Mouse (Mus musculus) ovary, adult 18-20 months (tissue): ENCODE results near the gene Il27ra.

Experiments used
- DNase-seq: peaks from one replicate; pipeline ENCODE4 v3.0.0; 2022; ENCODE audit warnings: low spot score, mixed read lengths

The Il27ra gene

DNA sequence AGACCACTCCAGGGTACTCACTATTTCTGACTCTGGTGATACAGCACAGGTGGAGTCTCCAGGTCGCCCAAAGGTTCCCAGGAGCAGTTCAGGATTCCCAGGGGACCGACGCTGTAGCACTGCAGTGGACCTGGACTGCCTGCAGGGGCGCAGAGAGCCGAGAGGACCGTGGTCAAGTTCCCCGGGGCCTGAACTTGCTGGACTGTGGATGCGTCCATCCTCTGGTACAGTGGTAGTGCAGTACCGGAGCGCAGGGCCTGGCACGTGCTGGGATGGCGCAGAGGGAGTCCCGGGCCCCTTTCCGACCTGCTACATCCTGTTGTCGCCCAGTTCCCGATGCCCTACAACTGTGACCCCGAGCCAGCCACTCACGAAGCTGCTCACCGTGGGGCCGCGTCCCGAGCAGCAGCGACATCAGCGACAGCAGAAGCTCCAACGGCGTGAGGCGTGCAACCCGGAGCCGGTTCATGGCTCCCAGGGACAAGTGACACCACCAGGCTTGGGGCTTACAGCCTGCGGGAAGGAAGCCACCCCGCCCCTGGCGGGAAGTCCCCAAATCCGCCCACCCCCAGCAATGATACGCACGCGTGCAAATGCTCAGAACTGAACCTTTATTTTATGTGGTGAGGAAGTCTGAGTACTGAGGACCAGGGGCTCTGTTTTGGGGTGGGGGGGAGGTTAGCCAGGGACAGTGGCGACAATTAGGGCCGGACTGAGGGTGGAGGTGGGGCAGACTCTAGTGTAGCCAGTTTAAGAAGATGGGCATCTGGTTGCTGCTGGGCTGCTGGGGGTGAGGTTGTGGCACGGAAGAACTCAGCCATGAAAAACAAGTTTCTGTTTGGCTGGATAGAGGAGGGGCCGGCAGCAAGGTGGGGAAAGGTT is at the start of gene Il27ra:
Gene Il27ra (minus strand): TSS at position 524 of the 882 bp plus-strand sequence.
- DNase-seq, result no peak

DNA sequence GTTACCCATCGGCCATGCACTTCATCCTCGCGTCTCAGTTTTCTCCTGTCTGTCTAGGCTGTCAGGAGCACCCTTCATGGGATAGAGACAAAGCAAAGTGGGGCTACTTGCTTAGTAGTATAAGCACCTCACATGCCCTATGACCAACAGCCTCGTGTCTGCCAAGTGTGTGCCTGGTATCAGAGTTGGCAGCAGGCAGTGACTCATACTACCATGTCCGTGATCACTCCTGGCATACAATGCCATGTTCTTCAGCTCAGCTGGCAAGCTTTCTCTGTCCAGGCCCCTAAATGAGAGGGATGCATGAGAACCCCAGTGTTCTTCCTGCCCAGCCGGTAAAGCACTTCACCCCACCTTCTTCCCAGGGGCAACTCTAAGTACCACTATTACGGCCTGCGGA is 48.2 kb upstream of the Il27ra start:
- no peak for DNase-seq

DNA sequence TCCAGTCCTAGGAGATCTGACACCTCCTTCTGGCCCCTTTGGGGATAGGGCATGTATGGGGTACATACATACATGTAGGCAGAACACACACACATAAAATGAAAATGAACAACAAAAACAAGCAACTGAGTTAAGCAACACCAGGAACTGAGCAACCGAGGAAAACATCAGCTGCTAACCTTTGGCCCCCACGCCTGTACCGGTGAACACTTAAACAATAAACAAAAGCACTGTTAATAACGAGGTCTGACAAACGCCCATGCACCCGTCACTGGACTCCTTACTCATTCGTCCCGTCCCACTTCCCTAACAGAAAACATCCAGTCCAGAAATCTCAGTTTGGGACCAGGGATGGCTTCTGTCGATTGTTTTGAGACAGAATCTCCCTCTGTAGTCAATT is 46.9 kb upstream of the Il27ra start:
- DNase-seq, result no peak

DNA sequence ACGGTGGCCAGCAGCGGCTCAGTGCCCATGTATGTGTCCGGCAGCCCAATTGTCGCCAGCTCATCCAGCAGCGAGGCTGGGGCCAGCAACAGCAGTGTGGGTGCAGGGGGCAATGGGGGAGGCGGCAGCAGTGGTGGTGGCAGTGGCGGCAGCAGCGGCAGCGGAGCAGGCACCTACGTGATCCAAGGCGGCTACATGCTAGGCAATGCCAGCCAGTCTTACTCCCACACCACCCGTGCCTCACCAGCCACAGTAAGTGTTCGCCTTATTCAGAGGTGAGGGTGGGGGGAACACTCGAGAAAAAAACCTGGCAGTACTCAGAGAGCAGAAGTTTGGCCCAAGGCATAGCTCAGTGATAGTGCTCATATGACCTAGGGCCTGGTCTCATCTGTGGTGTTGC is 45.4 kb upstream of the Il27ra start:
- DNase-seq, result no peak

DNA sequence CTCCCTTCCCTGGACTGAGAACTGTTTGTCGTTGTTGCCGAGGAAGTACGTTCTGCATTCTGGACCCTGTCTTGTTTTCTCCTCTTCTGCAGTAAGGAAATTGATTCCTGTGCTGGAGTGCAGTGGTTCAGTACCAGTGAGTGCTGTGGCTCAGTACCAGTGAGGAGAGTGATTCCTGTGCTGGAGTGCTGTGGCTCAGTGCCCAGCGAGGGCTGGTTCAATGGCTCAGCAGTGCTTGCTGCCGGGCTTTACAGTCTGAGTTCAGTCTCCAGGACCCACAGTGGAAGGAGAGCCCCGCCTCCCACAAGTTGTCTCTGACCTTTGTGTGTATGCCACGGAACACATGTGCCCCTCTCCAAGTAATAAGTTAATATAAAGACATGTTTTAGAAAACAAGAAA is 44.8 kb upstream of the Il27ra start:
- DNase-seq, result no peak

DNA sequence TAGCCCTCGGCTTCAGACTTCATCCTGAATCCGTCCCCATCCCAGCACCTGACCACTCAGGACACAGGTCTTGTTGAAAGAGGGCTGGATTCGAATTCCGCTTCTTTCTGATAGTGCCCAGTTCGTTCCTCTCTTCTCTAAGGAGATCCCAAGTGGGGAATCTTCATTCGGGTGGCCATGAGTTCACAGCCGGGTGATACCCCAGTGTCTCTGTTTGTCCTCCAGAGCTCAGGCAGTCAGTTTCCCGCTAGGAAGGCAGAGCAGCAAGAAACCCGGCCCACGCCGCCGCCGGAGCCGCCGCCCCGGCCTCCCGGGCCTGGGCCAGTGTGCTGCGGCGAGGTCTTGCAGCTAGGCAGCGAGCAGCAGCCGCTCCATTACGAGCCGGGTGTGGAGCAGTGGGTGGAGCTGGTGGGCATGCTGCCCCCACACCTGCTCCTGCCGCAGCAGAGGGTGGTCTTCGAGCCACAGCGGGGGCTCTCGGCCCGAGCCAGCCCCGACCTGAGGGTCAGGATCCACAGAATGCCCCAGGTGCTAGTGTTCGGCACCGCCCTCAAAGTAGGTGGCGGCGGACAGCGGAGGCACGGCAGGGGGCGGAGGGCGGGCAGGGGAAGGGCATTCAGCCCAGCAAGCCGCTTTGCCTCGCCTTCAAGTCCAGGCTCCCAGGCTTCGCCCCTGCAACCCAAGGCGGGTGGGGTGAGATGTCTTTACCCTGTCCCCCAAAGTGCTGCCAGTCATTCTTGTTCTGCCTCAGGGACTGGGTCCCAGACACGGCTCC is 42.1 kb upstream of the Il27ra start:
- DNase-seq, result no peak

DNA sequence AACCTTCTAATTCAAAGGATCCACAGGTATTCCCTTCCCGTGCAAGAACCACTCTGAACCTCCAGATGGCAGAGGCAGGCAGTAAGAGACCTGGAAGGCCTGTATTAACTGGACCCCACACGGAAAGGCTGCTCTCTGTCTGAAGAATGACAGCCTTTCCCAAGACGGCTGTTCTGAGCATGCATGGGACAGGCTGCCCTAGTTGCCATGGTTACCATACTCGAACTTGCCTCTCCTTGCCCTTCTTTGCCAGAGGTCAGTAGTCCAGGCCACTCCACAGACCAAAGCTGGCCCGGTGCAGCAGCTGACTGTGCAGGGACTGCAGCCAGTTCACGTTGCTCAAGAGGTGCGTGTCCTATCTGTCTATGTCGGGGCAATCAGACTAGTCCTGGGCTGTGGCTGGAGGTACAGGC is 41.4 kb upstream of the Il27ra start:
- peak; percentile 38 for DNase-seq

DNA sequence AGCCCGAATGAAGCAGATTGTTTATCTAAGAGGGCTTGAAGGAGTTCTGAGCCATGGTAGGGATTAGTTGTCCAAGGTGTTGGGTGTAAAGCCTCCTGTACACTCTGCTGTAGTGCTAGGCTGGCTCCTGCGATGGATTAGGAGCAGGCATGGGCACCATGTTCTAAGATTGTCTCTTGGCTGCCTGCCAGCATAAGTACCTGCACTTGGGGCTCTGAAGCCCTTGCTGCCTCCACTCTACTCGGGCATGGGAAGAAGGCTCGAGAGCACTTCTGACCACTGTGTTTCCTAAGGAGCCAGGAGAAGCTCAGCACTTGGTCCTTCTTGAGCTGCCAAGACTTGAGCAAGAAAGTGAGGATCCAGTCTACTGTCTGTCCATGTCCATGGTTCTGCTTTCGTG is 36.8 kb upstream of the Il27ra start:
- DNase-seq, result no peak

DNA sequence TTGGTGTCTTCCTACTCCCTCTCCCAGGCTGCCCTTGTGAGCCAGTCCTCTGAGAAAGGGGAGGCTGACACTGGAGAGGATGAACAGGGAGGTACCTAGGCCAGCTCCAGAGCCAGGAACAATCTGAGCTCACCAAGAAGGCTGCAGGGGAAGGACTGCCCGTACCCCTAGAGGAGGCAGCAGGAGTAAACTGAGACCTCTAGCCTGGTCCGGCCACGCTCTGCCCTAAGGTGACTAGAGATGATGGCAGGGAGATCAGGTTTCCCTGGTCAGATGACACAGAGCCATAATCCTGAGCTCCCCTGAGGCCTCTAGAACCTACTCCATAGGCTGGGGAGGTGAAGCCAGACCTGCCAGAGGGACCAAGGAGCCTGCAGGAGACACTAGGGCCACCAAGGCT is 34.5 kb upstream of the Il27ra start:
- DNase-seq, result no peak

DNA sequence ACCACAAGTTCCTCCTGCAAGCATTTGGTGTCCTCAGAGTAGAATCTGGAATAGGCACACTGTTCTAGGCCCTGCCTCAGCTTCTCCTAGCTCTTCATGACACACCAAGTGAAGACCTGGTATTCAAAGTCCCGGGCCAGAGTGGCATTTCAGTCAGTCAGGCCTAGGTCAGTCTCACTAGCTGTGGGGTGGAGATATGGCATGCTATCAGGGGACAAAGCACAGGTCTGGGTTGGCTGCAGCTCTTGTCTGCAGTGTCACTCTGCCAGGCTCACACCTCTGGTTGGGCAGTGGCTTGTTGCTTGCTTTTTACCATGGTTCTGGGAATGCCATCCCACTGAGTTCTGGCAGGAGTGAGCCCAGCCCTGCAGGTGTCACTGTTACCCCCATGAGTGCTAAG is 34.0 kb upstream of the Il27ra start:
- no peak for DNase-seq

DNA sequence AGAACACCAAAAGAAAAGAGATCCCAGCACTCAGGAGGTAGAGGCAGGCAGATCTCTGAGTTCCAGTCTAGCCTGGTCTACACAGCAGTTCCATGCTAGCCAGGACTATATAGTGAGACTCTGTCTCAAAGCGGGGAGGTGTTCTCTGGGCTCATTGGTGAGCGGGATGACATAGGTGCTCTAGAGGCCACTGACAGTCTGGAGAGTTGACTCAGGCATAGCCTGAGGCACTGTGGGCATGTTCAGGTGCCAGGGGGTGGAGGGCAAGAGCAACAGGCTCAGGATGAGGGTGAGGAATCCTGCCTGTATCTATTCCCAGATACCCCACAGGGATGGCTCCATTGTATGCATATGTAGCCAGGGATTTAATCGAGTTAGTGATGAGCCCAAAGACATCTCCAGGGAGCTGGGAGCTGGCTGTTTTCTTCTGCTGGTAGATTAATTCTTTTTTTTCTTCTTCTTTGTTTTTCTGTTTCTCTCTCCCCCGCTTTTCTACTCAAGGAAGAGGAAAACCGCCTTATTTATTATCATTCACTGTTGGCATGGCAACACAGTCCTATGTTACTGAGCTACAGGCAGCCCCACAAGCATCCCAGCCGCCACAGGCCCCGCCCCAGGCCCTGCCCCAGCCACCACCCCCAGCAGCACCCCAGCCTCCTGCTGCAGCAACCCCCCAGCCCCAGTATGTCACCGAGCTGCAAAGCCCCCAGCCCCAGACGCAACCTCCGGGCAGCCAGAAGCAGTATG is 31.0 kb upstream of the Il27ra start:
- DNase-seq, result no peak

DNA sequence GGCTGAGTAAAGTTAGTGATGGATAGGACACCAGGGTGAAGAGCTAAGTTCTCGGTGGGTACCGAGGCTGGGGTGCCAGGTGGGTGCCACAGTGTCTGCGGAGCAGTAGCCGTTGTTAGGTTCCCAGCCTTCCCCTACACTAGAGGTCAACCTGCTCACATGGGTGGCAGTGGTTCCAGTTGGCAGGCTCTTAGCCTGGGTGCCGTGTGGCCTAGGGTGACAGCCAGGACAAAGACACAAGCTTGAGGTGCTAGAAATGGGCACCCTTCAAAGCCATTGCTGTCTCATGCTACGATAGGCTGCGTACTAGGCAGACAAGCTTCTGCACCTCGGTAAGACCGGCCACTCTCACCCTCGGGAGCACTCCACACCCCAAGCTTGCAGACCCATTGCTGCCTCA is 29.9 kb upstream of the Il27ra start:
- DNase-seq, result no peak

DNA sequence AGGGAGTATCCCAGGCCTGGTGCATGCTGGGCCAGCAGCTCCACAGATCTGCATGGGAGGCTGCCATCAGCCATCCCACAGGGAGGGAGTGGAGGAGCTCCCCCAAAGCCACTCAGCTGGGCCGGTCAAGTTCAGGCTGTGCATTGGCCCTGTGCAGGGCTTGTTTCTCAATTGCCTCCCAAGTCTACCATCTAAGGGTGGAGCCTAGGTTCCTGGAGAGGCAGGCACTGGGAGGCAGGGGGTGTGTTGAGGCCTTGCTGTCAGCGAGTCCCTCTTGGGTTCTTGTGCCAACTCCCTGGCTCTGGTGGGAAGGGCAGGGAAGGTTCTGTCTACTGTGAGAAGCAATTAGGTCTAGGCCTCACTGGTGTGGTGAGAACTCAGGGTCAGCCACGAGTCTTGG is 29.5 kb upstream of the Il27ra start:
- no peak for DNase-seq

DNA sequence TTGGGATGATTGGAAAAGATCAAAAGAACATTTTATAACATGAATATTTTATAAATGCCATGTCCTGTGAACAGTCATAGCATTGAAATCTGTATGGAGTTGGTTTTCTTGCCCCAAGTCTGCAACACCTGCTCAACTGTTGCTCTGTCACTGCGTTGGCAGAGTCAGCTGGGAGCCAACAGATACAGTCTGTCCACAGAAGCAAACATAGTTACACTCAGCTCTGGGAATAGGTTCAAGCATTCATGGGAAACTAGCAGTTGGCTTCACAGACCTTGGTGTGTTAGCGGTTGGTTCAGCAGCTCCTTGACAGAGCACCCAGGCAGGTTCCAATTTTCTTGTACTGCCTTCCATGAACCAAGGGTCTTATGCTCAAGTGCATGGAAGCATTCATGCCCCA is 28.3 kb upstream of the Il27ra start:
- DNase-seq, result no peak

DNA sequence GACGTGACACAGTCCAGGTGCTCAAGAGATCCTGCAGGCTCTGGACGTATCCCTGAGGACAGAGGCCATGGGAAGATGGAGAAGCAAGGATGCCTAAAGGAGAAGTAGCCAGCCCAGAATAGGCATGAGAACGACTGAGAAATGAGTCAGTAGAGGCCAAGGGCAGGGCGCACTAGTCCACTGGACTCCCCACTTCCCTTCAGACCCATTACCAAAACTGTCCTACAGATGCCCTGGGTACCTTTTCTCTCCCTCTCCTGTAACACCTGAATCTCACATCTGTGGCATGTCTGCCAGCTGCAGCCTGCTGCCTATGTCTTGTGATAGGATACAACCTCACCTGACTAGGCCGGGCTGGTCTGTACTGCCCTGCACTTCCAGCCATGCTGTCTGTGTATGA is 27.9 kb upstream of the Il27ra start:
- DNase-seq, result no peak

DNA sequence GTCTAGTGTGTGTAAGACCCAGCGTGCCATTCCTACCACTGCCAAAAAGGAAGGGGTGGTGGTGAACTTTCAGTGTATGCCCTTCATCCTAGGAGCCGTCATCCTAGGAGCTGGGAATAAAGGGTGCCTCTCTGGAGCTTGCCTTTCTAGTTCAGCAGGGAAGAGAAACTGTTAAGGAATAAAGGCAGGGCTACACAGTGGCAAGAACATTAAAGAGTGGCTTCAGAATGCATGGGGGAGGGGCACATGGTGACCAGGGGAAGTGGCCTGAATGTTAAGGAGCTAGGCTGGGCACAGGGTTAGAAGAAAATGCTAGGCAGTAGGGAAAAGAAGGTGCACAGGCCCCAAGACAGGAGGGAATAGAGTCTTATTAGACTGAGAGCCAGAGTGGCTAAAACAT is 27.4 kb upstream of the Il27ra start:
- DNase-seq, result no peak

DNA sequence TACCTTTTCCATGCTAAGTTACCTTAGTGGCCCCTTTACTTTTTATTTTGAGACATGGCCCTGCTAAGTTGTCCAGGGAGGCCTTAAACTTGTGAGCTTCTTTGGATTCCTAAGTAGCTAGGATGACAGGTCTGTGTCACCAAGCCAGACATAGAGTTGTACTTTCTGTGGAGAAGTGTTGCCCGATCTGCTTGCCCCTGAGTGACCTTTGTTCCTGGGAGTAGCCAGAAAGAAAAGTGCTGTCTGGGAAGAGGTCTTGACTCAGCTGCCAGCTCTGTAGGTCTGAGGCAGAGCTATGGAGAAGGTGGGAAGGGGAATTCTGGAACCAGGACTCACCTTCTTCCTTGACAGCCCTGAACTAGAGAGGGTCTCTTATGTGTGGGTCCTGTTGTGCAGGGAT is 26.8 kb upstream of the Il27ra start:
- DNase-seq, result no peak

DNA sequence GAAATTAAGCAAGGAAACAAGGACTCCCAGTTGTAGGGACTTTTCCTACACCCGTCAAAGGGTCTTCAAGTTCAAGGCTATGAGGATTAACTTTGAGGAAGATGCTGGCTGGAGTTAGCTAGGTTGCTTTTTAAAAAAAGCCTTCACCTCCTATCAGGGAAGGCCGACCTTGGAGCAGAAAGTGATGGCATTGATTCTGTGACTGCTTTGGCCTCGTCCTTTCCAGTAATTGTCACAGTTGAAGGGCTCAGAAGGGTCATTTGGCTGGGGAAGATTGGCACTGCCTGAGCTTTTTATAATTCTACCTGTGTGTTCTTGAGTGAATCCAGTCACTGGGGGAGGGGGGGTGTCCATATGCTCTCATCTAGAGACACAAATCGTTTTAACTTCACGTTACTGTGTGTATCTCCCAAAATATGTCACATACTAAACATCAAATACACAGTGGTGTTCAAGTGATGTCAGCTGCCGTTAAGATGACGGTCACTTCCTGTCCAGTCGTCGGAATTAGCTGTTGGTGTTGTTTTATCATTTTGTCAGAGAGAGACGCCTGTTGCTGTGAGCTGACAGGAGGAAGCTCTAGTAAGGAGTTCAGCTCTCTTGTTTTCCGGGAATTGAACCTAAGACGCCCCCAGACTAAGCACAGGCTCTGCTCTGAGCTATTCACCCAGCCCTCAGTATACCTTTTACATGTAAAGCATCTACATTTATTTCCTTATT is 26.1 kb upstream of the Il27ra start:
- DNase-seq, result no peak

DNA sequence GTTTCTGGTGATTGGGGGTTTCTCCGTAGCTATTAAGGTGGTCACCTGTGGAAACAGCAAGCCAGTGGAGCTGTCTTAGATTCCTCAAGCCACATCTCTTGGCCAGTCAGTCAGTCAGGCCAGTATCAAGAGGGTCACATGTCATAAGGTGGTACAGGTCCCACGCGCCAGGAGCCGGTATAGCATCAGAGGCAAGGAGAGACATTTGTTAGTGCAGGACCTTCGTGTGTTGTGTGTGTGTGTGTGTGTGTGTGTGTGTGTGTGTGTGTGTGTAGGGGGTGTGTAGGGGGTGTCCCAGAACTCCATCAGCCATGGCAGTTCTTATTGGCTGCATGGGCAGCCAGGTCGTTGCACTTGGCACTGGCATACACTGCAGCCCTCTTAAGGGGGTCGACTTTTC is 25.5 kb upstream of the Il27ra start:
- DNase-seq, result no peak

DNA sequence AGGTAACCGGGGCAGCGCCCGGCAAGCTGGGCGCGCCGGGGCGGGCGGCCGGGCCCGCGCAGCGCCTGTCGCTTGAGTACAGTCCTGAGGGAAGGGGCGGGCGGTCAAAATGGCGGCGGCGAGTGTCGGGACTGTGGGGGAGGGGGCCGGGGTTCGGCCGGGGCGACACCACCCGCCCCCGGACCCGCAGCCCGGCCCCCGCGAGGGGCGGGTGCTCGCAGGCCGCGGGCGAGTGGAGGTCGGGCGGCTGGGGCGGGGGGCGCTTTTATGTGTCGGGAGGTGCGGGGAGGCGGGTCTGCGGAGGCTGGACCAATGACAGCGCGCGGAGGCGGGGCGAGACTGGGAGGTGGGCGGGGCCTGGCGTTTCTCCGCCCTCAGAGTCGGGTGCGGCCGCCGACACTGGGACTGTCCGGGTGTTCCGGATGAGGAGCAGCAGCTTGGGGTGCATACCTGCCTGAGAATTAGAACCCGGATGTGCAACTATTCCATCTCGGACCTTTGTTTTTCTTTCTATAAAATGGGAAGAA is 24.7 kb upstream of the Il27ra start:
- DNase-seq, result peak; percentile 88

DNA sequence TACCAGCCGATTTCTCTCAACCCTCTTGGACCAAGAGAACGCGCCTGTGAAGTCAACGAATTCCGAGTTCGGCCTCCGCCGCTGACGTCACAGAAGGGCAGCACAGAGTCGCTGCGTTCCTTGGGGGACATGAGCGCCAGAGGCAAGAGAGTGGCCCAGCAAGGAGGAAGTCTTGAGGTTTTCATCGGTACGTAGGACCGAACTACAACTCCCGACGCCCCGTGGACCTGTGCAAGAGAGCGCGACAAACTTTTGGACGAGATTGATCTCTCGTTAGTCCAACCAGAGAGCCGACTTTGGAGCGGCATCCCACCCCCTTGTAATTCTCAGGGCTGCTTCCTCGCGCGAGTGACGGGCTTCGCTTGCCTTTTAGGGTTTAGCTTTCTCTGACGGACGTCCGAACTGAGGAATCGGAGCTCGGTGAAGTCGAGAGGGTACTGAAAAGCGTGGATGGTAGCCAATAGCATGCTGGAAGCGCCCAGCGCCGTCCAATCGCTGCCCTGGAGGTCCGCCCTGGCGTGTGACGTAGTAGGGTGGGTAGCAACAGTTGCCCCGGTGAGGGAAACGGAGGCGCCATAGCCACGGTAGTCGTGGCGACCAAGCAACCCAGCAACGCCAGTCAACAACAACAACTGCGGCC is 24.0 kb upstream of the Il27ra start, which contains the start of gene Rfx1:
Gene Rfx1 (plus strand): TSS at position 544 of the 640 bp plus-strand sequence.
- DNase-seq, result peak; percentile 100
